In genomic region chr5:104453075-104453474, GRCm38 (mm10) we compare ENCODE assay signal across 18 mouse cellular contexts. TPM values are rescaled to one million over a fixed set of nuclear protein-coding genes. Genes with fewer than 3 reads are reported as not detected.
DNase-seq lines count a peak whose midpoint lies in the region; TF ChIP-seq lines count a peak whose summit lies in the region.
"Had no signal": no experiment of that assay in that cellular context is flagged by ENCODE, and none has a peak within 500 bp of the region (broad histone marks: within the 10 kb centered on the region; RNA-seq: fewer than 3 reads in every experiment).

No protein-coding gene starts in this region.

- H3K4me3 ChIP-seq in embryonic fibroblast, embryonic 13.5 days (ENCODE audit: insufficient read depth, low read length), result no peak overlapping the region
- H3K4me3 ChIP-seq: embryonic facial prominence, embryonic 12.5 days; heart, adult 2 months; heart, embryonic 15.5 days; intestine, embryonic 15.5 days had no signal

- no peak for TF ChIP-seq POLR2A in embryonic fibroblast, embryonic 13.5 days (IDR thresholded peaks at IDR 0.05; ENCODE audit: low read depth, low read length)

- peak; percentile 24 for DNase-seq in adrenal gland, postnatal 25 days
- no peak for DNase-seq in adrenal gland, adult 8-10 months
- DNase-seq in 3134 (ENCODE audit: extremely low read depth, insufficient read length, low spot score) (peak; percentile 57), 3T3-L1 (ENCODE audit: low read depth, low spot score) (peak; percentile 79)
- DNase-seq in right cerebral cortex, postnatal 14 days, result no peak
- no peak for DNase-seq in spleen, adult 12 weeks (ENCODE audit: low spot score)
- DNase-seq: cerebellum, adult 8-10 months; embryo, embryonic 11 days; gastrocnemius, postnatal 14 days; heart, adult 2 months; heart, postnatal 14 days; kidney, adult 18-20 months had no signal

- peaks cover 2% of the 10 kb centered on the region for H3K4me1 ChIP-seq in embryonic fibroblast, embryonic 13.5 days (ENCODE audit: control insufficient read depth, insufficient read depth, low read length)
- H3K4me1 ChIP-seq: embryonic facial prominence, embryonic 12.5 days; intestine, embryonic 15.5 days had no signal

- peak overlapping the region; percentile 22 for H3K27ac ChIP-seq in embryonic fibroblast, embryonic 13.5 days (ENCODE audit: insufficient read depth, low read length)
- H3K27ac ChIP-seq: embryonic facial prominence, embryonic 12.5 days; heart, adult 2 months; heart, embryonic 15.5 days; hindbrain, embryonic 14.5 days; intestine, embryonic 15.5 days had no signal

- no peak for TF ChIP-seq CTCF in embryonic fibroblast, embryonic 13.5 days (IDR thresholded peaks at IDR 0.05; ENCODE audit: borderline replicate concordance, insufficient read depth, low read length)

RNA-seq across cellular contexts. Expression of gene Pkd2, which starts 6.2 kb away (rescaled TPM):
- 47.4 and 59.7 TPM in 2 replicates for total RNA-seq in adrenal gland, postnatal 25 days (2021)
- total RNA-seq in adrenal gland, adult 8-10 months (2022), result 10 to 100 TPM; 44.1 to 68.0 (median 53.9) TPM
- 108 and 119 TPM in 2 replicates for polyA plus RNA-seq in embryonic fibroblast, embryonic 13.5 days (2011; ENCODE audit: insufficient read length, low read depth, missing spikeins)
- total RNA-seq: MEL had no signal

RNA-seq across cellular contexts. Expression of gene Spp1, which starts 18.2 kb away (rescaled TPM):
- total RNA-seq in adrenal gland, postnatal 25 days (2021), result 343 and 454 TPM in 2 replicates
- total RNA-seq in adrenal gland, adult 8-10 months (2022), result 100 to 1,000 TPM in 2 of 4 experiments, 10 to 100 TPM in 2; 14.1 to 367 (median 92.9) TPM
- polyA plus RNA-seq in embryonic fibroblast, embryonic 13.5 days (2011; ENCODE audit: insufficient read length, low read depth, missing spikeins), result 2,527 and 5,389 TPM in 2 replicates

RNA-seq across cellular contexts. Expression of gene BC005561, which starts 55.1 kb away (rescaled TPM):
- total RNA-seq in adrenal gland, postnatal 25 days (2021), result 12.1 and 13.9 TPM in 2 replicates
- 10 to 100 TPM in 2 of 4 experiments, 1 to 10 TPM in 2; 8.4 to 13.9 (median 10.1) TPM for total RNA-seq in adrenal gland, adult 8-10 months (2022)
- 6.5 and 7.2 TPM in 2 replicates for polyA plus RNA-seq in embryonic fibroblast, embryonic 13.5 days (2011; ENCODE audit: insufficient read length, low read depth, missing spikeins)

Comparison
In these comparisons a context has a peak if more than half of its experiments do, and no peak if none do; other contexts are left out.
1. DNase-seq: peak in adrenal gland, postnatal 25 days (single experiment), 3134 (single experiment) and 3T3-L1 (single experiment); none in adrenal gland, adult 8-10 months (single experiment), right cerebral cortex, postnatal 14 days (single experiment) and spleen, adult 12 weeks (single experiment).